Mouse (Mus musculus) natural killer cell, adult 2 months (primary cell): ENCODE results near the gene Alppl2.

Experiments
- DNase-seq, 2 experiments: peaks; one replicate each; pipeline ENCODE4 v3.0.0; 2022; ENCODE audit warnings: low spot score in 2 of 2

Alppl2 gene

GRCm38 (mm10) chr1:87050700-87051099 is 39.0 kb downstream of the Alppl2 start:
- DNase-seq, result no peak

GRCm38 (mm10) chr1:87050072-87050471 is 39.7 kb downstream of the Alppl2 start:
- no peak for DNase-seq

DNA sequence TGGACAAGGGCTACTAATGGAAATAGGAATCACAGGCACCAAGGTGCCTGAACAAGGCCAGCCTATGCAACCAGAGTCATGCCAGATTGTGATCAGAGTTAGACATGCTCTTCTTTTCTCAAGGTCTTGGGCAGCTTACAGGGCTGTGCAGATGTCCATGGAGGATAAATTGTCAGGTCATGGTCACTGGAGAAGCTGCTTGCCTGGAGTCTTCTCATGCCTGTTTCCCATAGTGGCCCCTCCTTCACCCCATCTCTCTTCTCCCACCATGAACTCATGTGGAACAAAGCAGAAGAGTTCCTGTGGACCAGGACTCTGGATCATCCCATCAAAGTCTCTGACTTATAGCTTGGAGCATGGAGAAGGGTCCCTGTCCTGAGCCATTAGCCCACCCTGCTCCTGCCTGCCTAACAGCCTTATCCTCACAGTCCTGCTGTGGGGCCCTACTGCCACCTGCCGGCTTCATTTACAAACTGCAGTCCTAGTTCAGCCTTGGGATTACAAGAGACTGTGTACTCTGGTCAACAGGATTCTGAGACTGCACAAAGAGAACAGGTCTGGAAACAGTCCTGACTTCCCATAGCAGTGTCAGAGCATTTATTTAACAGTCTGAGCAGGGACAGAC is 47.8 kb downstream of the Alppl2 start:
- DNase-seq, result peak in 1 of 2 experiments; percentile 45

DNA sequence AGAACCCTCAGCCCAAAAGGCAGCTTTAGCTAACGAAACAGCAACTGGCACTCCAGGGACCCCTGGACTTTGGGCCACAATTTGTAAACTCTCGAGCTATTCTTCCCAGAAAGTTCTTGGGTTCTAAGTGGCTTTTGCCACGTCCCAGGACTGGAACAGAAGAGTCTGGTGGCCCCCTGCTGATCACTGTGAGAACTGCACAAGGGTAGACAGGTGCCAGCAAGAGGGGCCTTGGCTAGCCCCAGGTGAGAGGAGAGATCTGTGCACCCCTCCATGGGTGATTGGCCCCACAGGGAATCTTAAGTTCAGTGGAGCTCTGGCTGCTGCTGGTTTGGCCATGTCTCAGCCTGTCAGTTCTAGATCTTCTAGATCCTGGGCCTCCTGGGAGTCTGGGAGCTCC is 48.6 kb downstream of the Alppl2 start:
- DNase-seq, result peak; percentile 21 to 45

DNA sequence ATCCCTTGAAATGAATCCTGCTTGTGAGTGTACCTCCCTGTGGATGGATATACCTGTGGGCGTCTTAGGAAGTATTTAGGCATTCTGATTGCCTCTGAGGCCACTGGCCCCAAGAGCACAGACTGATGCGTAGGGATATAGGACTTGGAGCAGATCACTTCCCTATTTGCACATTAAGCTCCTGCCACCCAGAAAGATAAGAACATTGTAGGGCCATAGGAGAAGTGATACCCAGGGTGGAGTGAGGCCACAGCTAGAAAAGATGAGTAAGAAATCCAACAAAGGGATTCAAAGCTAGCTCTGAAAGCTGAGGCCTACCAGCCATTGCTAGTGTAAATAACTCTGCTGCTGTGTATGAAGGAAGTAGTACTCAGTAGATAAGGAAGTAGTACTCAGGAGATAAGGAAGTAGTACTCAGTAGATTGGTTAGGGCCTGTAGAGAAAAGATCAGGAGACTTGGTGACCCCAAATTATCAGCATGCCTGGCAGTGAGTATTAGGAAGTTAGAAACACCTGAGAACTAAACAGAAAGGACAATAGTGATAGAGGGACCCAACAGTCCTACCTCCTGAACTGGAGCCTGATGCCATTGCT is 51.2 kb downstream of the Alppl2 start:
- no peak for DNase-seq
